Mouse (Mus musculus): ENCODE results near the gene Ulk4.

GRCm38 (mm10) chr9:121203686-121204085 is 73.3 kb downstream of the Ulk4 start:
- no peak for TF ChIP-seq GATA1 (IDR thresholded peaks at IDR 0.05; ENCODE audit: borderline replicate concordance, low read length)
- TF ChIP-seq FLI1 (IDR thresholded peaks at IDR 0.05; ENCODE audit: low read length) = no peak

Measured in megakaryocyte, embryonic 14.5 days (primary cell).